Comparison of ENCODE assay signal across 8 mouse cellular contexts in the genomic region with DNA sequence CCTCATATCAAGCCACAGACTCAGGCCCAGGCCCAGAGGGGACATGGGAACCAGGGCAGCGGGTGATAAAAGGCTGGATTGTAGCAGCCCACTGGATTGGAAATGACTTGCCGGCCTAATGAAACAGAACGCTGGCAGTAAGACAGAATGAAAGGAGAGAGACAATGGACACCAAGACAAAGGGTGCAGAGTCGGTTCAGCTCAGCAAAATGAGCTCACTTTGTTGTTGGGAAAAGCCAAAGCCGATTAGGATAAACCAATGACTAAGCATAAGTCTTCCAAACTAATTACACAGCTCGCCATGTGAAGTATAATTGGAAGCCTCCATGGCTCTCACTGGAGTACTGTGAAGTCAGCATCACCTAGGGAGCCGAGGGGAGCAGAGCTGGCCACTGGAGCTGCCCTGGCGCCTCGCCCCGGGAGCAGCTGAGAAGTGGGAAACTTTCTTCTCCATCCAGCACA.
DNase-seq lines count a peak whose midpoint lies in the region; ATAC-seq and TF ChIP-seq lines count a peak whose summit lies in the region.

No protein-coding gene starts in this region.

- peaks cover 15% of the 10 kb centered on the region for H3K36me3 ChIP-seq in lung, embryonic 14.5 days (ENCODE audit: insufficient read depth)
- H3K36me3 ChIP-seq in forebrain, embryonic 13.5 days (ENCODE audit: poor library complexity, severe bottlenecking): peaks cover 13% of the 10 kb centered on the region
- H3K36me3 ChIP-seq in hindbrain, embryonic 15.5 days: no peaks in the 10 kb centered on the region; the same call in 1 of the 2 replicates
- 0 out of 2 replicates have a peak, but pooled peaks cover 5% of the 10 kb centered on the region for H3K36me3 ChIP-seq in neural tube, embryonic 12.5 days

- peak overlapping the region; percentile 81; the same call in 1 of the 2 replicates for H3K27ac ChIP-seq in lung, embryonic 14.5 days (ENCODE audit: low read depth)
- H3K27ac ChIP-seq in forebrain, embryonic 13.5 days: peak overlapping the region; percentile 95
- H3K27ac ChIP-seq in hindbrain, embryonic 15.5 days (replicated peaks): peak overlapping the region; percentile 67
- peak overlapping the region; percentile 84 for H3K27ac ChIP-seq in neural tube, embryonic 12.5 days

- peak; percentile 56 for DNase-seq in lung, embryonic 14.5 days
- no peak for DNase-seq in lung, postnatal 4 days
- no peak for DNase-seq in thymus, postnatal 10 days (ENCODE audit: low spot score in 2 of 2)
- no peak for DNase-seq in ovary, postnatal 10 days (ENCODE audit: low spot score)
- no peak for DNase-seq in urinary bladder, postnatal 4 days (ENCODE audit: low spot score in 2 of 2)

- ATAC-seq in lung, embryonic 14.5 days (ENCODE audit: insufficient read depth): no peak
- peak; percentile 69 for ATAC-seq in forebrain, embryonic 13.5 days
- ATAC-seq in hindbrain, embryonic 15.5 days (ENCODE audit: low FRiP score, low read depth): peak; percentile 62
- peak; percentile 46; the same call in 1 of the 2 replicates for ATAC-seq in neural tube, embryonic 12.5 days (ENCODE audit: low FRiP score, low read depth)

- H3K9ac ChIP-seq in lung, embryonic 14.5 days: peak overlapping the region; percentile 18; the same call in 1 of the 2 replicates
- H3K9ac ChIP-seq in forebrain, embryonic 13.5 days: peak overlapping the region; percentile 50; the same call in 1 of the 2 replicates
- H3K9ac ChIP-seq in hindbrain, embryonic 15.5 days: no peak overlapping the region
- H3K9ac ChIP-seq in neural tube, embryonic 12.5 days: 0 out of 2 replicates have a peak overlapping the region, but pooled peaks have one; percentile 33

- WGBS in lung, embryonic 14.5 days: 16% methylated on average over 10 of the region's 10 CpGs
- WGBS in forebrain, embryonic 13.5 days: 3% methylated on average over 10 of the region's 10 CpGs
- 3% methylated on average over 10 of the region's 10 CpGs for WGBS in hindbrain, embryonic 15.5 days
- WGBS in neural tube, embryonic 12.5 days: 7% methylated on average over 10 of the region's 10 CpGs

- H3K9me3 ChIP-seq in lung, embryonic 14.5 days (ENCODE audit: low read depth, low read length): no peaks in the 10 kb centered on the region
- no peaks in the 10 kb centered on the region for H3K9me3 ChIP-seq in forebrain, embryonic 13.5 days (replicated peaks)
- no peaks in the 10 kb centered on the region for H3K9me3 ChIP-seq in hindbrain, embryonic 15.5 days
- no peaks in the 10 kb centered on the region for H3K9me3 ChIP-seq in neural tube, embryonic 12.5 days

- no peak overlapping the region for H3K4me2 ChIP-seq in lung, embryonic 14.5 days
- peak overlapping the region; percentile 30 for H3K4me2 ChIP-seq in forebrain, embryonic 13.5 days
- H3K4me2 ChIP-seq in hindbrain, embryonic 15.5 days: peak overlapping the region; percentile 16; the same call in 1 of the 2 replicates
- peak overlapping the region; percentile 42 for H3K4me2 ChIP-seq in neural tube, embryonic 12.5 days (replicated peaks)

- peaks cover 46% of the 10 kb centered on the region for H3K4me1 ChIP-seq in lung, embryonic 14.5 days (ENCODE audit: insufficient read depth)
- H3K4me1 ChIP-seq in forebrain, embryonic 13.5 days: peaks cover 99% of the 10 kb centered on the region
- H3K4me1 ChIP-seq in hindbrain, embryonic 15.5 days (replicated peaks): peaks cover 95% of the 10 kb centered on the region
- peaks cover 96% of the 10 kb centered on the region for H3K4me1 ChIP-seq in neural tube, embryonic 12.5 days

- TF ChIP-seq CTCF in lung, embryonic 14.5 days (IDR thresholded peaks at IDR 0.05; ENCODE audit: low read depth): no peak

- H3K27me3 ChIP-seq in lung, embryonic 14.5 days (ENCODE audit: insufficient read depth, low read length): no peaks in the 10 kb centered on the region
- no peaks in the 10 kb centered on the region for H3K27me3 ChIP-seq in forebrain, embryonic 13.5 days
- no peaks in the 10 kb centered on the region for H3K27me3 ChIP-seq in hindbrain, embryonic 15.5 days
- no peaks in the 10 kb centered on the region for H3K27me3 ChIP-seq in neural tube, embryonic 12.5 days (replicated peaks)

- no peak overlapping the region for H3K4me3 ChIP-seq in lung, embryonic 14.5 days (ENCODE audit: low read depth, low read length)
- no peak overlapping the region for H3K4me3 ChIP-seq in forebrain, embryonic 13.5 days
- no peak overlapping the region for H3K4me3 ChIP-seq in hindbrain, embryonic 15.5 days
- no peak overlapping the region for H3K4me3 ChIP-seq in neural tube, embryonic 12.5 days
